Mouse (Mus musculus): Measurements from ENCODE around the gene Frzb. TPM values are rescaled to one million over a fixed set of nuclear protein-coding genes. Genes with fewer than 3 reads are reported as not detected.

Gene Frzb
- polyA plus RNA-seq, 1 experiment, result 8.9 TPM

- 91% methylated on average over 2 of the region's 2 CpGs for WGBS
- no peak for DNase-seq (ENCODE audit: low read depth in 1 of 2, low spot score in 2 of 2)
- Histone ChIP-seq H3K27ac (ENCODE audit: insufficient read depth, low read length) (no peak overlapping the region), H3K36me3 (ENCODE audit: control insufficient read depth, insufficient read depth, low read length) (no peaks in the 10 kb centered on the region), H3K4me1 (ENCODE audit: control insufficient read depth, insufficient read depth, insufficient read length) (no peaks in the 10 kb centered on the region), H3K4me3 (ENCODE audit: extremely low read depth, insufficient read depth, insufficient read length) (no peak overlapping the region), H3K27me3 (ENCODE audit: control insufficient read depth, insufficient read depth, low read length) (peaks cover 10% of the 10 kb centered on the region)
- TF ChIP-seq CTCF (IDR thresholded peaks at IDR 0.05; ENCODE audit: extremely low read depth, insufficient read depth, insufficient read length, insufficient replicate concordance), result no peak
- TF ChIP-seq POLR2A (IDR thresholded peaks at IDR 0.05; ENCODE audit: low read depth, low read length), result no peak
Measured at GRCm38 (mm10) chr2:80443962-80444361, 3.5 kb downstream of the Frzb start.

- Histone ChIP-seq H3K4me1 (ENCODE audit: control insufficient read depth, insufficient read depth, insufficient read length) (no peaks in the 10 kb centered on the region), H3K36me3 (ENCODE audit: control insufficient read depth, insufficient read depth, low read length) (no peaks in the 10 kb centered on the region), H3K4me3 (ENCODE audit: extremely low read depth, insufficient read depth, insufficient read length) (no peak overlapping the region), H3K27me3 (ENCODE audit: control insufficient read depth, insufficient read depth, low read length) (no peaks in the 10 kb centered on the region), H3K27ac (ENCODE audit: insufficient read depth, low read length) (no peak overlapping the region)
- WGBS, result 93% methylated on average over 3 of the region's 3 CpGs
- no peak for TF ChIP-seq POLR2A (IDR thresholded peaks at IDR 0.05; ENCODE audit: low read depth, low read length)
- TF ChIP-seq CTCF (IDR thresholded peaks at IDR 0.05; ENCODE audit: extremely low read depth, insufficient read depth, insufficient read length, insufficient replicate concordance), result no peak
- no peak for DNase-seq (ENCODE audit: low read depth in 1 of 2, low spot score in 2 of 2)
Measured at GRCm38 (mm10) chr2:80441386-80441785, 6.0 kb downstream of the Frzb start.

- DNase-seq (ENCODE audit: low read depth in 1 of 2, low spot score in 2 of 2), result no peak
- TF ChIP-seq POLR2A (IDR thresholded peaks at IDR 0.05; ENCODE audit: low read depth, low read length) (no peak), CTCF (IDR thresholded peaks at IDR 0.05; ENCODE audit: extremely low read depth, insufficient read depth, insufficient read length, insufficient replicate concordance) (no peak)
- H3K4me3 ChIP-seq (ENCODE audit: extremely low read depth, insufficient read depth, insufficient read length), result no peak overlapping the region
- WGBS, result 84% methylated on average over 3 of the region's 3 CpGs
- no peaks in the 10 kb centered on the region for H3K27me3 ChIP-seq (ENCODE audit: control insufficient read depth, insufficient read depth, low read length)
- no peak overlapping the region for H3K27ac ChIP-seq (ENCODE audit: insufficient read depth, low read length)
- H3K4me1 ChIP-seq (ENCODE audit: control insufficient read depth, insufficient read depth, insufficient read length), result no peaks in the 10 kb centered on the region
- no peaks in the 10 kb centered on the region for H3K36me3 ChIP-seq (ENCODE audit: control insufficient read depth, insufficient read depth, low read length)
Measured at GRCm38 (mm10) chr2:80438854-80439253, 8.6 kb downstream of the Frzb start.

- no peaks in the 10 kb centered on the region for H3K27me3 ChIP-seq (ENCODE audit: control insufficient read depth, insufficient read depth, low read length)
- H3K36me3 ChIP-seq (ENCODE audit: control insufficient read depth, insufficient read depth, low read length), result no peaks in the 10 kb centered on the region
- no peaks in the 10 kb centered on the region for H3K4me1 ChIP-seq (ENCODE audit: control insufficient read depth, insufficient read depth, insufficient read length)
- no peak for DNase-seq (ENCODE audit: low read depth in 1 of 2, low spot score in 2 of 2)
- no peak overlapping the region for H3K27ac ChIP-seq (ENCODE audit: insufficient read depth, low read length)
- H3K4me3 ChIP-seq (ENCODE audit: extremely low read depth, insufficient read depth, insufficient read length), result no peak overlapping the region
- TF ChIP-seq CTCF (IDR thresholded peaks at IDR 0.05; ENCODE audit: extremely low read depth, insufficient read depth, insufficient read length, insufficient replicate concordance) (no peak), POLR2A (IDR thresholded peaks at IDR 0.05; ENCODE audit: low read depth, low read length) (no peak)
- WGBS, result 72% methylated on average over 2 of the region's 2 CpGs
Measured at GRCm38 (mm10) chr2:80437401-80437800, 10.0 kb downstream of the Frzb start.

GRCm38 (mm10) chr2:80434783-80435572 is 12.4 kb downstream of the Frzb start:
- H3K4me1 ChIP-seq (ENCODE audit: control insufficient read depth, insufficient read depth, insufficient read length), result no peaks in the 10 kb centered on the region
- WGBS, result 65% methylated on average over 11 of the region's 11 CpGs
- no peaks in the 10 kb centered on the region for H3K27me3 ChIP-seq (ENCODE audit: control insufficient read depth, insufficient read depth, low read length)
- DNase-seq (ENCODE audit: low read depth in 1 of 2, low spot score in 2 of 2), result no peak
- no peaks in the 10 kb centered on the region for H3K36me3 ChIP-seq (ENCODE audit: control insufficient read depth, insufficient read depth, low read length)
- H3K4me3 ChIP-seq (ENCODE audit: extremely low read depth, insufficient read depth, insufficient read length), result no peak overlapping the region
- TF ChIP-seq CTCF (IDR thresholded peaks at IDR 0.05; ENCODE audit: extremely low read depth, insufficient read depth, insufficient read length, insufficient replicate concordance), result no peak
- TF ChIP-seq POLR2A (IDR thresholded peaks at IDR 0.05; ENCODE audit: low read depth, low read length), result no peak
- no peak overlapping the region for H3K27ac ChIP-seq (ENCODE audit: insufficient read depth, low read length)

- Histone ChIP-seq H3K4me1 (ENCODE audit: control insufficient read depth, insufficient read depth, insufficient read length) (no peaks in the 10 kb centered on the region), H3K4me3 (ENCODE audit: extremely low read depth, insufficient read depth, insufficient read length) (no peak overlapping the region), H3K27me3 (ENCODE audit: control insufficient read depth, insufficient read depth, low read length) (no peaks in the 10 kb centered on the region), H3K27ac (ENCODE audit: insufficient read depth, low read length) (no peak overlapping the region), H3K36me3 (ENCODE audit: control insufficient read depth, insufficient read depth, low read length) (no peaks in the 10 kb centered on the region)
- DNase-seq (ENCODE audit: low read depth in 1 of 2, low spot score in 2 of 2), result no peak
- WGBS, result 82% methylated on average over 6 of the region's 6 CpGs
- TF ChIP-seq POLR2A (IDR thresholded peaks at IDR 0.05; ENCODE audit: low read depth, low read length), result no peak
- TF ChIP-seq CTCF (IDR thresholded peaks at IDR 0.05; ENCODE audit: extremely low read depth, insufficient read depth, insufficient read length, insufficient replicate concordance), result no peak
Measured at GRCm38 (mm10) chr2:80433254-80433876, 14.1 kb downstream of the Frzb start.

All from spleen, adult 2 months (tissue).